Mouse (Mus musculus): ENCODE measurements around the gene Sim2.

DNA sequence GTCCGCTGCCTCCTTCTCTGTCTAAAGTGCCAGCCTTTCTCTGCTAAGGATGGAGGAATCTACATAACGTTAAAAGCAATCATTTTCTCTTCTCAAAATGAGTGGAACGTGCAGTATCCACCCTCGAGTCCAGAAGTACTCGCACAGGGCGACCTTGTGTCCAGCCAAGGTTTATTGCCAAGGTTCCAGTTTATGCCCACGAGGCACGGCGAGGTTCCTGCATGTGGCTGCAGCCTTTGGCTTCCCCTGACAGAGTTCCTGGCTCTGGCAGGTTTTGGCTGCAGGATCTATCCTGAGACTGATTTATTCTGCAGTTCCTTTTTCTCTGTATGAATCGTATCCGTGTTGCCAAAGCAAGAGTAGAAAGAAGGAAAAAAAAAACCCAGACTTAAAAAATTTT, 78.3 kb downstream of the Sim2 start:
- TF ChIP-seq CTCF (IDR thresholded peaks at IDR 0.05; ENCODE audit: low read depth) (no peak), EP300 (IDR thresholded peaks at IDR 0.05; ENCODE audit: low read depth) (no peak)

Data from liver, postnatal 0 days (tissue).